Mouse (Mus musculus): Measurements from ENCODE around the gene Thap2. TPM values are rescaled to one million over a fixed set of nuclear protein-coding genes. Genes with fewer than 3 reads are reported as not detected.

Gene Thap2
- polyA plus RNA-seq, 1 experiment from 2014 or later: 35.2 TPM

GRCm38 (mm10) chr10:115323295-115323694 is 60.9 kb downstream of the Thap2 start:
- ATAC-seq (ENCODE audit: low FRiP score, low read depth): no peak
- no peak overlapping the region for H3K27ac ChIP-seq (replicated peaks)
- H3K36me3 ChIP-seq: no peaks in the 10 kb centered on the region
- no peak overlapping the region for H3K9ac ChIP-seq (replicated peaks)
- no peak overlapping the region for H3K4me3 ChIP-seq
- H3K4me1 ChIP-seq: no peaks in the 10 kb centered on the region
- no peaks in the 10 kb centered on the region for H3K9me3 ChIP-seq
- no peak overlapping the region for H3K4me2 ChIP-seq (replicated peaks)
- WGBS: 16% methylated on average over 6 of the region's 6 CpGs
- H3K27me3 ChIP-seq: no peaks in the 10 kb centered on the region

- Histone ChIP-seq H3K36me3 (no peaks in the 10 kb centered on the region), H3K27me3 (no peaks in the 10 kb centered on the region), H3K27ac (replicated peaks) (no peak overlapping the region), H3K9me3 (no peaks in the 10 kb centered on the region), H3K4me1 (no peaks in the 10 kb centered on the region), H3K4me2 (replicated peaks) (no peak overlapping the region), H3K4me3 (no peak overlapping the region), H3K9ac (replicated peaks) (no peak overlapping the region)
- no peak for ATAC-seq (ENCODE audit: low FRiP score, low read depth)
- WGBS: 65% methylated on average over 5 of the region's 5 CpGs
These were observed 62.8 kb downstream of the Thap2 start for GRCm38 (mm10) chr10:115321317-115322035.

Other genes starting within 250 kb of the Thap2 start
- 0.45 and 0.47 TPM in 2 replicates for gene Tph2, start 199.4 kb downstream of the Thap2 start, polyA plus RNA-seq (2016; fragmentation: Nextera tagmentation; extraction: Ambion mirVana)
- gene Tbc1d15, start 133.0 kb downstream of the Thap2 start, polyA plus RNA-seq (2016; fragmentation: Nextera tagmentation; extraction: Ambion mirVana): 42.2 and 45.1 TPM in 2 replicates
- 5.2 and 5.4 TPM in 2 replicates for gene Rab21, start 68.8 kb downstream of the Thap2 start, polyA plus RNA-seq (2016; fragmentation: Nextera tagmentation; extraction: Ambion mirVana)
- gene Tmem19, start 21.9 kb downstream of the Thap2 start, polyA plus RNA-seq (2016; fragmentation: Nextera tagmentation; extraction: Ambion mirVana): 40.5 and 43.0 TPM in 2 replicates
- 26.9 and 28.2 TPM in 2 replicates for gene Zfc3h1, start 516 bp upstream of the Thap2 start, polyA plus RNA-seq (2016; fragmentation: Nextera tagmentation; extraction: Ambion mirVana)
- gene A930009A15Rik, start 185.5 kb upstream of the Thap2 start, polyA plus RNA-seq (2016; fragmentation: Nextera tagmentation; extraction: Ambion mirVana): 0.39 and 0.66 TPM in 2 replicates
- 3.3 and 3.8 TPM in 2 replicates for gene Lgr5, start 203.3 kb upstream of the Thap2 start, polyA plus RNA-seq (2016; fragmentation: Nextera tagmentation; extraction: Ambion mirVana)